Mouse (Mus musculus) heart, embryonic 16.5 days (tissue): ENCODE data around the gene Eps15. TPM values are rescaled to one million over a fixed set of nuclear protein-coding genes. Genes with fewer than 3 reads are reported as not detected.

Source experiments
- ATAC-seq: fragments of 200-750 bp; cut with Nextera tagmentation; replicated peaks from 2 replicates; pipeline ENCODE4 v1.8.0; 2017; ENCODE audit warnings: moderate number of reproducible peaks; ENCODE audit not compliant: insufficient read depth, low FRiP score; ENCODE audit errors: extremely low read depth
- H3K27ac ChIP-seq: fragments of 300-500 bp; sonication (generic); 2 replicates; pipeline ENCODE4 v1.5.1; 2014; ENCODE audit warnings: mild to moderate bottlenecking, low read length, control low read depth, moderate library complexity
- H3K27me3 ChIP-seq: fragments of 300-500 bp; sonication (generic); 2 replicates; pipeline ENCODE4 v1.6.1; 2014; ENCODE audit warnings: low read length, mixed read lengths; ENCODE audit not compliant: control insufficient read depth, insufficient read depth
- H3K36me3 ChIP-seq: fragments of 300-500 bp; sonication (generic); 2 replicates; pipeline ENCODE4 v1.6.1; 2014; ENCODE audit not compliant: control insufficient read depth, insufficient read depth
- H3K4me1 ChIP-seq: fragments of 300-500 bp; sonication (generic); 2 replicates; pipeline ENCODE4 v1.6.1; 2014; ENCODE audit warnings: low read length, mixed read lengths; ENCODE audit not compliant: control insufficient read depth, insufficient read depth
- H3K4me2 ChIP-seq: fragments of 300-500 bp; sonication (generic); 2 replicates; pipeline ENCODE4 v1.6.1; 2014; ENCODE audit warnings: low read depth, mild to moderate bottlenecking, control low read depth, low read length
- H3K4me3 ChIP-seq: fragments of 300-500 bp; sonication (generic); 2 replicates; pipeline ENCODE4 v1.5.1; 2014; ENCODE audit warnings: mild to moderate bottlenecking, control low read depth, low read length
- H3K9ac ChIP-seq: fragments of 300-500 bp; sonication (generic); 2 replicates; pipeline ENCODE4 v1.6.1; 2014; ENCODE audit warnings: low read length, control low read depth
- H3K9me3 ChIP-seq: fragments of 300-500 bp; sonication (generic); replicated peaks from 2 replicates; pipeline ENCODE4 v1.6.1; 2016; ENCODE audit warnings: low read length; ENCODE audit not compliant: control insufficient read depth
- WGBS: fragments of 180-500 bp; shearing (Covaris S2); extraction: QIAGEN DNeasy Blood & Tissue Kit; methylation state at CpG from one replicate; pipeline ENCODE4 v1.1.7; 2014; 5-methylcytosine and 5-hydroxymethylcytosine counted together
- polyA plus RNA-seq: library from polyadenylated mRNA; unstranded; fragments of >200 nt; fragmentation: Nextera tagmentation; extraction: Ambion mirVana; gene quantifications from 2 replicates; pipeline ENCODE4 v1.2.1, GENCODE M21; 2015

Gene Eps15
- polyA plus RNA-seq, 1 experiment from 2014 or later, result 30.3 TPM

DNA sequence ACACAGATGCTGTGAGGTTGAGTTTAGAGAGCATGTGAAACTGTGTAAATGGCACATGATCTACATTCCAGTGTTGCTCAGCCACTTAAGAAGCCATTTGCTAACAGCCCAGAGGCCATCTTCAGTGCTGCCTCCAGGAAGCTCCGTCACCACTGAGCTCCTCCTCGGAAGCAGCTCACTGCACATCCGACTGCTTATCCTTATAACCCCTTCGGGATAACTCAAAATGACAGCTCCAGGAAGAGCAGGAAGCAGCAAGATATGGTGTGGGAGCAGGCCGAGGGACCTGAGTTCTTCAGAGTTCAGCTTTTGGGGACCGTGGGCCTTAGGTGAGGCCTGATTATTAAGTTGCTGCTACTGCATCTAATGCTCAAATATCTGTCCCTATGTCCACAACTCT, 18.0 kb upstream of the Eps15 start:
- H3K9ac ChIP-seq, result no peak overlapping the region
- no peak overlapping the region for H3K27ac ChIP-seq
- no peaks in the 10 kb centered on the region for H3K27me3 ChIP-seq
- 54% methylated on average over 6 of the region's 6 CpGs for WGBS
- no peaks in the 10 kb centered on the region for H3K4me1 ChIP-seq
- H3K4me3 ChIP-seq, result no peak overlapping the region
- no peaks in the 10 kb centered on the region for H3K36me3 ChIP-seq
- no peak for ATAC-seq
- H3K9me3 ChIP-seq, result no peaks in the 10 kb centered on the region
- no peak overlapping the region for H3K4me2 ChIP-seq

GRCm38 (mm10) chr4:109266056-109266455, 14.0 kb upstream of the Eps15 start:
- ATAC-seq, result no peak

GRCm38 (mm10) chr4:109266744-109267143, 13.3 kb upstream of the Eps15 start:
- 68% methylated on average over 2 of the region's 2 CpGs for WGBS
- Histone ChIP-seq H3K36me3 (no peaks in the 10 kb centered on the region), H3K27ac (no peak overlapping the region), H3K4me3 (no peak overlapping the region), H3K9me3 (no peaks in the 10 kb centered on the region), H3K27me3 (no peaks in the 10 kb centered on the region), H3K4me2 (no peak overlapping the region), H3K9ac (no peak overlapping the region), H3K4me1 (no peaks in the 10 kb centered on the region)
- ATAC-seq, result no peak

More at GRCm38 (mm10) chr4:109266056-109266455, 14.0 kb upstream of the Eps15 start:
- Histone ChIP-seq H3K27ac (no peak overlapping the region), H3K4me1 (no peaks in the 10 kb centered on the region), H3K4me3 (no peak overlapping the region), H3K9me3 (no peaks in the 10 kb centered on the region), H3K9ac (no peak overlapping the region), H3K4me2 (no peak overlapping the region), H3K27me3 (no peaks in the 10 kb centered on the region), H3K36me3 (no peaks in the 10 kb centered on the region)
- 74% methylated on average over 3 of the region's 3 CpGs for WGBS

DNA sequence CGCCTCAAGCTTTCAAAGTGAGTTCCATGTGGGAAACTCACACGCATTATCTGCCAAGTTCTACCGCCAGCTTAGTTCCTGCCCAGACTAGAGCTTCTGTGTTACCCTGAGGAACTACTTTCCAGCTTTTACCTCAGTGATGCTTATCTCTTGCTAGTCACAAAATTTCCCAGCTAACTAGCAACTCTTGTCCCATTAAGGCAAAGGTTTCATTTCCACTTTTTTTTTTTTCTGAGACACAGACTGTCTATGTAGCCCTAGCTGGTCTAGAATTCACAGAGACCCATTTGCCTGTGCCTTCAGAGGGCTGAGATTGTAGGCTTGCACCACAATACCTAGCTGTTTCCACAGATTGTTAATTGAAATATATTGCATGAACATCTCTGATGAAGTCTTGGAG, 12.6 kb upstream of the Eps15 start:
- ATAC-seq, result no peak
- no peaks in the 10 kb centered on the region for H3K4me1 ChIP-seq
- 79% methylated on average over 3 of the region's 3 CpGs for WGBS

DNA sequence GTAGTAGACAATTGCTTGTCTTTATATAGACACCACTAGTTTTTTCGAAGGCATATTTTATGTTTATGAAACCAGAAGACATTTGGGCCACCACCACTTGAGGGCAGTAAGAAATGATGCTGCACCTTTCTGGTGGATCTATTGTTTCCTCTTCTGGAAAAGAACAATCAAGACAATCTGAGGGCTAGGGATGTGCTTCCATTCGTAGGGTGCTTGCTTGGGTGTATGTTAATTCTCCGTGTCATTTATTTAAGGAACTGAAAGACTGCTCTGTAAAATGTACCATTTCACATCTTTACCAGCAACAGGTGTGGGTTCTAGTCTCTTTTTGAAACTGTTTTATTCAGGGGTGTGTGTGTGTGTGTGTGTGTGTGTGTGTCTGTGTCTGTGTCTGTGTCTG, 11.2 kb upstream of the Eps15 start:
- WGBS, result 80% methylated on average over 3 of the region's 3 CpGs
- no peak for ATAC-seq
- H3K4me3 ChIP-seq, result no peak overlapping the region
- H3K27ac ChIP-seq, result no peak overlapping the region
- no peak overlapping the region for H3K9ac ChIP-seq
- no peaks in the 10 kb centered on the region for H3K9me3 ChIP-seq
- H3K4me1 ChIP-seq, result no peaks in the 10 kb centered on the region
- H3K36me3 ChIP-seq, result no peaks in the 10 kb centered on the region
- no peak overlapping the region for H3K4me2 ChIP-seq
- H3K27me3 ChIP-seq, result no peaks in the 10 kb centered on the region

More for the DNA sequence above, 12.6 kb upstream of the Eps15 start:
- no peak overlapping the region for H3K4me3 ChIP-seq
- H3K36me3 ChIP-seq, result no peaks in the 10 kb centered on the region
- H3K9ac ChIP-seq, result no peak overlapping the region
- no peaks in the 10 kb centered on the region for H3K9me3 ChIP-seq
- no peak overlapping the region for H3K4me2 ChIP-seq
- H3K27ac ChIP-seq, result no peak overlapping the region
- H3K27me3 ChIP-seq, result no peaks in the 10 kb centered on the region

- H3K9me3 ChIP-seq, result no peaks in the 10 kb centered on the region
- H3K36me3 ChIP-seq, result no peaks in the 10 kb centered on the region
- no peak overlapping the region for H3K4me3 ChIP-seq
- H3K27me3 ChIP-seq, result no peaks in the 10 kb centered on the region
- H3K27ac ChIP-seq, result no peak overlapping the region
- H3K9ac ChIP-seq, result no peak overlapping the region
- no peak for ATAC-seq
- WGBS, result 91% methylated on average over 4 of the region's 4 CpGs
- no peaks in the 10 kb centered on the region for H3K4me1 ChIP-seq
- H3K4me2 ChIP-seq, result no peak overlapping the region
Observed at GRCm38 (mm10) chr4:109271803-109272202, 8.3 kb upstream of the Eps15 start.

DNA sequence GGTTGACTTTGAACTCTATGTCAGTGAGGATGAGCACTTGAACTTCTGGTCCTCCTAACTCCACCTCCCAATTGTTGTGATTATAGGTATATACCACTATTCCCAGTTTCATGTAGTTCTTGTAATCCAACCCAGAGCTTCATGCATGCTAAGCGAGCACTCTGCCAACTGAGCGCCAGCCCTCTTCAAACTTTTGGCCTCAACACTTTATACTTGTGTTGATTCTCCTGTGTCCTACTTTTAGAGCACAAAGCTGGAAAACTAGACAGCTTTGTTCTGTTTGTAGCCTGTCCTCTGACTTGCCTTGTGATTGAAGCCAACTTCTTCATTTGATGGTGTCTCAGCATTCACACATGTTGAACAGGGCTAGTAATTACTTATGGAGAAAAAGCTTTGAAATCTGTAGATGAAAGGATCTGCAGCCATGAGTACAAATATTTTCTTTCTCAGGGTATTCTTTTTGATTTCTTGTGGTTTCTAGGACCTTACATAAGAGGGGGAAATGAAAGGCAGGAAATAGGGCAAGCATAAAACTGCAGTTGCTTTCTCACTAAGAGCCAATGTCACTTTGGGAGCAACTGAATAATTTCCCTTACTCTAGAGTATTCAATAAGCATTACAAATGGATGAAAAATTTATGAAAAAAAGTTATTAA, 6.4 kb upstream of the Eps15 start:
- no peaks in the 10 kb centered on the region for H3K9me3 ChIP-seq
- no peaks in the 10 kb centered on the region for H3K27me3 ChIP-seq
- ATAC-seq, result no peak
- H3K4me2 ChIP-seq, result no peak overlapping the region
- H3K4me1 ChIP-seq, result no peaks in the 10 kb centered on the region
- WGBS, result 83% methylated on average over 2 of the region's 2 CpGs
- H3K4me3 ChIP-seq, result no peak overlapping the region
- H3K9ac ChIP-seq, result no peak overlapping the region
- no peak overlapping the region for H3K27ac ChIP-seq
- H3K36me3 ChIP-seq, result no peaks in the 10 kb centered on the region

DNA sequence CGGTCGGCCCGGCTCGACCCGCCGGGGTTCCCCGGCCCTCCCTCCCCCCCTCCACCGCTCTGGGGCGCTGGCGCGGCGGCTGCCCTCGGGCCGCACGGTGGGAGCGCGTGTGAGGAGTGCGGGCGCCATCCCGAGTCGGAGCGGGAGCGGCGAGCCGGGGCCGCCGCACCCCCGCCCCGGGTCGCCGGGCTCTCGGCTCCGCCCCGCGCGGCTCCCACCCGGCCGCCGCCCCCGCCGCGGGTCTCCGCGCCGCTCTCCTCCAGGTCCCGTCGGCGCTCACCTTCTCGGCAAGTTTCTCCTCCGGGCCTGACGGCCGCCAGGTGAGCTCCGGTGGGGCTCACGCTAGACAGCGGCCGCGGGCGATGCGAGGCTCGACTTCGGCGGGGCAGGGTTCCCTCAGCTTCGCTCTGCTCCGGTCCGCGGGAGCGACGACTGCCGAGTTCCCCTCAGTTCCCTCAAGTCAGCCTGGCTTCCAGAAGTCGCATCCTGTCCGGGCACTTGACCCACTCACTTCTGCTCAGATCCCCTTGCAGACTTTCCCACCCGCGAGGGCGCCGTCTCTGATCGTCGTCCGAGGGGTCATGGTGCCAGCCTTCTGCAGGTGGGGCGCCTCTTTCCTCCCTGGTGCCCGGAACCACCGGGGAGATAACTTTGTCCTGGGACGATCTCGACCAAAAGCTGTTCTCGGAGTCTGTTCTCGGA, 542 bp downstream of the Eps15 start:
- H3K4me3 ChIP-seq, result peak overlapping the region; percentile 92
- H3K36me3 ChIP-seq, result no peaks in the 10 kb centered on the region
- no peaks in the 10 kb centered on the region for H3K27me3 ChIP-seq
- ATAC-seq, result peak; percentile 79
- H3K4me2 ChIP-seq, result peak overlapping the region; percentile 90
- H3K4me1 ChIP-seq, result peaks cover 12% of the 10 kb centered on the region
- H3K9me3 ChIP-seq, result no peaks in the 10 kb centered on the region
- peak overlapping the region; percentile 85 for H3K27ac ChIP-seq
- peak overlapping the region; percentile 91 for H3K9ac ChIP-seq
- WGBS, result 1% methylated on average over 74 of the region's 85 CpGs

- Histone ChIP-seq H3K27ac (no peak overlapping the region), H3K4me2 (peak overlapping the region; percentile 90), H3K4me1 (peaks cover 12% of the 10 kb centered on the region), H3K9ac (peak overlapping the region; percentile 91), H3K4me3 (peak overlapping the region; percentile 92), H3K9me3 (no peaks in the 10 kb centered on the region), H3K36me3 (no peaks in the 10 kb centered on the region), H3K27me3 (no peaks in the 10 kb centered on the region)
- 14% methylated on average over 4 of the region's 4 CpGs for WGBS
- ATAC-seq, result no peak
Observed at GRCm38 (mm10) chr4:109281161-109281560, 1.1 kb downstream of the Eps15 start.
